In the genomic region with DNA sequence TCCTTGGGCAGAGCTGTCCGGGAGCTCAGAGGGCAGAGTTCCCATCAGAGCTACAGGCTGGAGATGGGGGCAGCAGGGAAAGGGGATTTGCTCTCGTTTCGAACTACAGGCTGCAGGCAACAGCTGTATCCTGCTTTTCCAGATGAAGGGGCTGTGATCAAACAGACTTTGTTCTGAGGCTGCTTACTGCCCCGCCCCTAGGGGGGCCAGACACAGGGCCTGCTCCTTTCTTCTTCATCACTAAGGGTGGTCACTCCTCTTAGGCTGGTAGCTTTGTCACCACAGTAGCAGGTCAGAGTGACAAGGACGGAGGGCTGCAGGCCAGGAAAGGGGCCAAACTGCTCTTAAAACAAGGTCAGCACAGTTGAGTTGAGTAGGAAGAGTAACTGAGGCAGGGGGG, we compare ENCODE assay signal across 13 mouse cellular contexts. TPM values are rescaled to one million over a fixed set of nuclear protein-coding genes. Genes with fewer than 3 reads are reported as not detected.
DNase-seq lines count a peak whose midpoint lies in the region; ATAC-seq and TF ChIP-seq lines count a peak whose summit lies in the region.
"Had no signal": no experiment of that assay in that cellular context is flagged by ENCODE, and none has a peak within 500 bp of the region (broad histone marks: within the 10 kb centered on the region; RNA-seq: fewer than 3 reads in every experiment).

No protein-coding gene starts in this region.

- H3K4me3 ChIP-seq in gastrocnemius, adult 2 months, result no peak overlapping the region
- no peak overlapping the region for H3K4me3 ChIP-seq in midbrain, embryonic 13.5 days (replicated peaks)
- no peak overlapping the region for H3K4me3 ChIP-seq in midbrain, embryonic 16.5 days (ENCODE audit: low read depth, low read length)

- WGBS in midbrain, embryonic 13.5 days, result 3% methylated on average over 5 of the region's 5 CpGs
- 13% methylated on average over 5 of the region's 5 CpGs for WGBS in midbrain, embryonic 16.5 days

- intact Hi-C loops in gastrocnemius, adult 2 months (cut with DNase I), result loop anchor here (5.0 kb wide), 1 partner anchor 72 kb away; no protein-coding TSS in a partner anchor

- H3K4me2 ChIP-seq in midbrain, embryonic 13.5 days (replicated peaks), result no peak overlapping the region
- H3K4me2 ChIP-seq in midbrain, embryonic 16.5 days (ENCODE audit: low read length), result no peak overlapping the region

- H3K9ac ChIP-seq in midbrain, embryonic 13.5 days (replicated peaks), result no peak overlapping the region
- H3K9ac ChIP-seq in midbrain, embryonic 16.5 days (ENCODE audit: low read depth, low read length), result no peak overlapping the region

- peaks cover 40% of the 10 kb centered on the region for H3K27me3 ChIP-seq in midbrain, embryonic 13.5 days
- no peaks in the 10 kb centered on the region; the same call in 1 of the 2 replicates for H3K27me3 ChIP-seq in midbrain, embryonic 16.5 days (ENCODE audit: control insufficient read depth, insufficient read depth, low read depth, low read length)

- no peaks in the 10 kb centered on the region for H3K36me3 ChIP-seq in midbrain, embryonic 13.5 days
- H3K36me3 ChIP-seq in midbrain, embryonic 16.5 days (ENCODE audit: control insufficient read depth, insufficient read depth, low read length), result no peaks in the 10 kb centered on the region

- DNase-seq in gastrocnemius, adult 2 months, result no peak
- no peak for DNase-seq in gastrocnemius, postnatal 25 days
- peak; percentile 39 for DNase-seq in forelimb bud, embryonic 11.5 days (ENCODE audit: low read depth, low spot score)
- DNase-seq in c-Kit-positive CD71-positive TER-119-positive erythroid progenitor cells, embryonic 14.5 days (ENCODE audit: low spot score), result no peak
- DNase-seq: adrenal gland, postnatal 10 days; B cell, adult 2 months; cerebellum, adult 9-11 months; heart, postnatal 36 days; kidney, postnatal 14 days had no signal

- ATAC-seq in midbrain, embryonic 13.5 days, result no peak
- no peak for ATAC-seq in midbrain, embryonic 16.5 days
- ATAC-seq in erythroblast, adult 5-6 weeks (replicated peaks; ENCODE audit: low FRiP score, poor library complexity, severe bottlenecking), result no peak

- H3K9me3 ChIP-seq in midbrain, embryonic 13.5 days, result no peaks in the 10 kb centered on the region
- no peaks in the 10 kb centered on the region for H3K9me3 ChIP-seq in midbrain, embryonic 16.5 days (replicated peaks; ENCODE audit: control insufficient read depth, low read length, poor library complexity, severe bottlenecking)

- H3K27ac ChIP-seq in gastrocnemius, adult 2 months, result peak overlapping the region; percentile 38
- H3K27ac ChIP-seq in midbrain, embryonic 13.5 days, result peak overlapping the region; percentile 0; the same call in 1 of the 2 replicates
- H3K27ac ChIP-seq in midbrain, embryonic 16.5 days (ENCODE audit: low read length), result no peak overlapping the region
- H3K27ac ChIP-seq: macrophage had no signal

- no peak for TF ChIP-seq CTCF in gastrocnemius, adult 2 months (IDR thresholded peaks at IDR 0.05)

- H3K4me1 ChIP-seq in midbrain, embryonic 13.5 days (replicated peaks), result peaks cover 95% of the 10 kb centered on the region
- peaks cover 28% of the 10 kb centered on the region for H3K4me1 ChIP-seq in midbrain, embryonic 16.5 days (ENCODE audit: control insufficient read depth, insufficient read depth, low read length)

RNA-seq across cellular contexts. Expression of a gene that starts 4.6 kb away (rescaled TPM):
- under 1 TPM; 0.53 to 0.54 TPM for total RNA-seq in gastrocnemius, adult 2 months (2021)
- total RNA-seq in gastrocnemius, postnatal 25 days (2021), result under 1 TPM; 0.31 to 0.35 TPM
- polyA plus RNA-seq in midbrain, embryonic 13.5 days (2015; fragmentation: Nextera tagmentation; extraction: Ambion mirVana), result 8.3 and 9.2 TPM in 2 replicates
- 11.6 and 12.0 TPM in 2 replicates for polyA plus RNA-seq in midbrain, embryonic 16.5 days (2015; fragmentation: Nextera tagmentation; extraction: Ambion mirVana)
- total RNA-seq in erythroblast, adult 5-6 weeks (2015; ENCODE audit: low replicate concordance), result not detected in 2 replicates
- total RNA-seq in erythroblast, adult 5-6 weeks (2017; ENCODE audit: low replicate concordance), result not detected in 2 replicates
- polyA plus RNA-seq: macrophage had no signal

RNA-seq across cellular contexts. Expression of a gene that starts 53.5 kb away (rescaled TPM):
- total RNA-seq in gastrocnemius, adult 2 months (2021), result 100 to 1,000 TPM; 261 to 294 TPM
- total RNA-seq in gastrocnemius, postnatal 25 days (2021), result 100 to 1,000 TPM; 227 to 252 TPM
- polyA plus RNA-seq in midbrain, embryonic 13.5 days (2015; fragmentation: Nextera tagmentation; extraction: Ambion mirVana), result 2.9 and 3.0 TPM in 2 replicates
- 4.4 and 5.9 TPM in 2 replicates for polyA plus RNA-seq in midbrain, embryonic 16.5 days (2015; fragmentation: Nextera tagmentation; extraction: Ambion mirVana)
- total RNA-seq in erythroblast, adult 5-6 weeks (2015; ENCODE audit: low replicate concordance), result 0.77 and 4.2 TPM in 2 replicates
- total RNA-seq in erythroblast, adult 5-6 weeks (2017; ENCODE audit: low replicate concordance), result 0.94 TPM in 1 of 2 replicates, not detected in the other

Comparison
In these comparisons a context has a peak if more than half of its experiments do, and no peak if none do; other contexts are left out.
1. RNA of a gene that starts 53.5 kb away (total RNA-seq): 261 to 294 TPM in gastrocnemius, adult 2 months and 227 to 252 TPM in gastrocnemius, postnatal 25 days; 0.77 to 4.2 TPM in erythroblast, adult 5-6 weeks; every median in the first group is over 10 times any median in the second.